In genomic region chr11:101086323-101086674, GRCm38 (mm10) we compare ENCODE assay signal across 8 mouse cellular contexts. TPM values are rescaled to one million over a fixed set of nuclear protein-coding genes. Genes with fewer than 3 reads are reported as not detected.
DNase-seq lines count a peak whose midpoint lies in the region; ATAC-seq and TF ChIP-seq lines count a peak whose summit lies in the region.

No protein-coding gene starts in this region.

- peak overlapping the region; percentile 78; the same call in 1 of the 2 replicates for H3K4me3 ChIP-seq in lung, embryonic 14.5 days (ENCODE audit: low read depth, low read length)
- H3K4me3 ChIP-seq in embryonic facial prominence, embryonic 15.5 days (replicated peaks): peak overlapping the region; percentile 72
- peak overlapping the region; percentile 75 for H3K4me3 ChIP-seq in neural tube, embryonic 15.5 days (replicated peaks)

- WGBS in lung, embryonic 14.5 days: 69% methylated on average over 6 of the region's 6 CpGs
- WGBS in embryonic facial prominence, embryonic 15.5 days: 78% methylated on average over 6 of the region's 6 CpGs
- 82% methylated on average over 6 of the region's 6 CpGs for WGBS in neural tube, embryonic 15.5 days

- no peak for ATAC-seq in lung, embryonic 14.5 days (ENCODE audit: insufficient read depth)
- no peak for ATAC-seq in embryonic facial prominence, embryonic 15.5 days (ENCODE audit: insufficient number of reproducible peaks, low FRiP score, low TSS enrichment, low read depth)
- no peak for ATAC-seq in neural tube, embryonic 15.5 days (ENCODE audit: low FRiP score)

- TF ChIP-seq CTCF in lung, embryonic 14.5 days (IDR thresholded peaks at IDR 0.05; ENCODE audit: low read depth): no peak

- peaks cover 7% of the 10 kb centered on the region for H3K4me1 ChIP-seq in lung, embryonic 14.5 days (ENCODE audit: insufficient read depth)
- H3K4me1 ChIP-seq in embryonic facial prominence, embryonic 15.5 days: peaks cover 46% of the 10 kb centered on the region
- peaks cover 56% of the 10 kb centered on the region for H3K4me1 ChIP-seq in neural tube, embryonic 15.5 days

- peak overlapping the region; percentile 78; the same call in 1 of the 2 replicates for H3K9ac ChIP-seq in lung, embryonic 14.5 days
- H3K9ac ChIP-seq in embryonic facial prominence, embryonic 15.5 days: peak overlapping the region; percentile 80
- H3K9ac ChIP-seq in neural tube, embryonic 15.5 days (replicated peaks): peak overlapping the region; percentile 78

- H3K4me2 ChIP-seq in lung, embryonic 14.5 days: peak overlapping the region; percentile 96
- peak overlapping the region; percentile 92 for H3K4me2 ChIP-seq in embryonic facial prominence, embryonic 15.5 days (replicated peaks)
- H3K4me2 ChIP-seq in neural tube, embryonic 15.5 days: peak overlapping the region; percentile 89

- peaks cover 37% of the 10 kb centered on the region for H3K36me3 ChIP-seq in lung, embryonic 14.5 days (ENCODE audit: insufficient read depth)
- peaks cover 42% of the 10 kb centered on the region for H3K36me3 ChIP-seq in embryonic facial prominence, embryonic 15.5 days
- H3K36me3 ChIP-seq in neural tube, embryonic 15.5 days: peaks cover 25% of the 10 kb centered on the region

- DNase-seq in lung, embryonic 14.5 days: peak; percentile 33
- no peak for DNase-seq in lung, postnatal 10 days
- peak; percentile 40 for DNase-seq in kidney, postnatal 10 days
- no peak for DNase-seq in left cerebral cortex, postnatal 25 days (ENCODE audit: low spot score in 2 of 2)
- DNase-seq in layer of hippocampus, adult 9-10 months (ENCODE audit: low spot score): no peak
- no peak for DNase-seq in right cerebral cortex, postnatal 14 days

- H3K27me3 ChIP-seq in lung, embryonic 14.5 days (ENCODE audit: insufficient read depth, low read length): peaks cover 6% of the 10 kb centered on the region; the same call in 1 of the 2 replicates
- H3K27me3 ChIP-seq in embryonic facial prominence, embryonic 15.5 days: 0 out of 2 replicates have a peak, but pooled peaks cover under 1% of the 10 kb centered on the region
- H3K27me3 ChIP-seq in neural tube, embryonic 15.5 days (replicated peaks): no peaks in the 10 kb centered on the region

- no peaks in the 10 kb centered on the region for H3K9me3 ChIP-seq in lung, embryonic 14.5 days (ENCODE audit: low read depth, low read length)
- no peaks in the 10 kb centered on the region for H3K9me3 ChIP-seq in embryonic facial prominence, embryonic 15.5 days (replicated peaks)
- H3K9me3 ChIP-seq in neural tube, embryonic 15.5 days (replicated peaks): no peaks in the 10 kb centered on the region

- H3K27ac ChIP-seq in lung, embryonic 14.5 days (ENCODE audit: low read depth): peak overlapping the region; percentile 87; the same call in 1 of the 2 replicates
- H3K27ac ChIP-seq in embryonic facial prominence, embryonic 15.5 days (replicated peaks): peak overlapping the region; percentile 87
- peak overlapping the region; percentile 91 for H3K27ac ChIP-seq in neural tube, embryonic 15.5 days (replicated peaks)

- intact Hi-C loops in left cerebral cortex, postnatal 25 days (cut with DNase I): loop anchor here (2.0 kb wide), 1 partner anchor 33 kb away; the partner anchor contains the start of genes Retreg3 and Tubg1

RNA-seq across cellular contexts. Expression of gene Mlx, which starts 0.8 kb away (rescaled TPM):
- polyA plus RNA-seq in lung, embryonic 14.5 days (2014; fragmentation: Nextera tagmentation; extraction: Ambion mirVana): 39.1 and 40.5 TPM in 2 replicates
- polyA plus RNA-seq in embryonic facial prominence, embryonic 15.5 days (2015; fragmentation: Nextera tagmentation; extraction: Ambion mirVana): 50.3 and 52.0 TPM in 2 replicates
- 94.2 and 96.6 TPM in 2 replicates for polyA plus RNA-seq in neural tube, embryonic 15.5 days (2015; fragmentation: Nextera tagmentation; extraction: Ambion mirVana)
- total RNA-seq in left cerebral cortex, postnatal 25 days (2021): 10 to 100 TPM; 47.1 to 53.0 TPM

RNA-seq across cellular contexts. Expression of gene Coasy, which starts 3.9 kb away (rescaled TPM):
- 37.9 and 38.0 TPM in 2 replicates for polyA plus RNA-seq in lung, embryonic 14.5 days (2014; fragmentation: Nextera tagmentation; extraction: Ambion mirVana)
- polyA plus RNA-seq in embryonic facial prominence, embryonic 15.5 days (2015; fragmentation: Nextera tagmentation; extraction: Ambion mirVana): 43.2 and 44.9 TPM in 2 replicates
- 37.5 and 39.6 TPM in 2 replicates for polyA plus RNA-seq in neural tube, embryonic 15.5 days (2015; fragmentation: Nextera tagmentation; extraction: Ambion mirVana)
- 10 to 100 TPM; 26.0 to 28.5 TPM for total RNA-seq in left cerebral cortex, postnatal 25 days (2021)

RNA-seq across cellular contexts. Expression of gene Hsd17b1, which starts 8.1 kb away (rescaled TPM):
- polyA plus RNA-seq in lung, embryonic 14.5 days (2014; fragmentation: Nextera tagmentation; extraction: Ambion mirVana): not detected in 2 replicates
- polyA plus RNA-seq in embryonic facial prominence, embryonic 15.5 days (2015; fragmentation: Nextera tagmentation; extraction: Ambion mirVana): 0.24 and 0.25 TPM in 2 replicates
- polyA plus RNA-seq in neural tube, embryonic 15.5 days (2015; fragmentation: Nextera tagmentation; extraction: Ambion mirVana): 0.22 and 0.29 TPM in 2 replicates
- 1 to 10 TPM; 1.2 to 1.4 TPM for total RNA-seq in left cerebral cortex, postnatal 25 days (2021)

RNA-seq across cellular contexts. Expression of gene Psmc3ip, which starts 8.9 kb away (rescaled TPM):
- polyA plus RNA-seq in lung, embryonic 14.5 days (2014; fragmentation: Nextera tagmentation; extraction: Ambion mirVana): 39.9 and 44.1 TPM in 2 replicates
- 32.0 and 33.6 TPM in 2 replicates for polyA plus RNA-seq in embryonic facial prominence, embryonic 15.5 days (2015; fragmentation: Nextera tagmentation; extraction: Ambion mirVana)
- 17.7 and 22.4 TPM in 2 replicates for polyA plus RNA-seq in neural tube, embryonic 15.5 days (2015; fragmentation: Nextera tagmentation; extraction: Ambion mirVana)
- 1 to 10 TPM; 3.6 to 3.9 TPM for total RNA-seq in left cerebral cortex, postnatal 25 days (2021)

RNA-seq across cellular contexts. Expression of gene Naglu, which starts 16.5 kb away (rescaled TPM):
- 13.2 and 14.0 TPM in 2 replicates for polyA plus RNA-seq in lung, embryonic 14.5 days (2014; fragmentation: Nextera tagmentation; extraction: Ambion mirVana)
- 15.1 and 16.6 TPM in 2 replicates for polyA plus RNA-seq in embryonic facial prominence, embryonic 15.5 days (2015; fragmentation: Nextera tagmentation; extraction: Ambion mirVana)
- 11.7 and 12.4 TPM in 2 replicates for polyA plus RNA-seq in neural tube, embryonic 15.5 days (2015; fragmentation: Nextera tagmentation; extraction: Ambion mirVana)
- total RNA-seq in left cerebral cortex, postnatal 25 days (2021): 1 to 10 TPM; 7.6 to 8.3 TPM

Comparison
In these comparisons a context has a peak if more than half of its experiments do, and no peak if none do; other contexts are left out.
1. DNase-seq: peak in lung, embryonic 14.5 days (single experiment) and kidney, postnatal 10 days (single experiment); none in lung, postnatal 10 days (single experiment), left cerebral cortex, postnatal 25 days (0 of 2), layer of hippocampus, adult 9-10 months (single experiment) and right cerebral cortex, postnatal 14 days (single experiment).
2. Peak in every context shown above with its lines, with median percentiles within 50 percentile points of each other: H3K27ac ChIP-seq, H3K4me2 ChIP-seq, H3K4me3 ChIP-seq and H3K9ac ChIP-seq.